20 mouse cellular contexts compared by ENCODE assay signal in genomic region chr5:76953794-76954193, GRCm38 (mm10). TPM values are rescaled to one million over a fixed set of nuclear protein-coding genes. Genes with fewer than 3 reads are reported as not detected.
DNase-seq lines count a peak whose midpoint lies in the region; ATAC-seq and TF ChIP-seq lines count a peak whose summit lies in the region.
"Had no signal": no experiment of that assay in that cellular context is flagged by ENCODE, and none has a peak within 500 bp of the region (broad histone marks: within the 10 kb centered on the region; RNA-seq: fewer than 3 reads in every experiment).

No protein-coding gene starts in this region.

- H3K9ac ChIP-seq in limb, embryonic 12.5 days (replicated peaks) = no peak overlapping the region
- no peak overlapping the region for H3K9ac ChIP-seq in liver, embryonic 16.5 days (ENCODE audit: low read depth, low read length)

- intact Hi-C loops in gastrocnemius, adult 2 months (cut with DNase I) = no loop called here
- intact Hi-C loops in gastrocnemius, postnatal 36 days (cut with DNase I) = loop anchor here (5.0 kb wide), 1 partner anchor 46 kb away; the partner anchor contains the start of gene Aasdh

- peak; percentile 15 for DNase-seq in gastrocnemius, adult 2 months
- no peak for DNase-seq in gastrocnemius, postnatal 36 days
- DNase-seq in limb, embryonic 10.5 days (ENCODE audit: low spot score) = no peak
- DNase-seq in embryonic facial prominence, embryonic 10.5 days (ENCODE audit: low spot score) = no peak
- no peak for DNase-seq in adrenal gland, postnatal 36 days
- DNase-seq in left cerebral cortex, adult 11 months (ENCODE audit: low spot score) = no peak
- DNase-seq: cerebellum, adult 11 months; cerebellum, postnatal 25 days; gastrocnemius, postnatal 14 days; heart, postnatal 4 days; kidney, postnatal 10 days; right cerebral cortex, adult 18-20 months; thymus, adult 18-20 months had no signal

- peak overlapping the region; percentile 99 for H3K27ac ChIP-seq in gastrocnemius, adult 2 months
- H3K27ac ChIP-seq in limb, embryonic 12.5 days = no peak overlapping the region
- no peak overlapping the region for H3K27ac ChIP-seq in limb, embryonic 10.5 days
- no peak overlapping the region for H3K27ac ChIP-seq in embryonic facial prominence, embryonic 10.5 days (replicated peaks)
- H3K27ac ChIP-seq in liver, embryonic 16.5 days (ENCODE audit: low read length) = no peak overlapping the region
- H3K27ac ChIP-seq: layer of hippocampus, adult 2 months had no signal

- H3K27me3 ChIP-seq in limb, embryonic 12.5 days = no peaks in the 10 kb centered on the region
- H3K27me3 ChIP-seq in limb, embryonic 10.5 days (ENCODE audit: low read depth, poor library complexity, severe bottlenecking) = no peaks in the 10 kb centered on the region
- H3K27me3 ChIP-seq in embryonic facial prominence, embryonic 10.5 days (replicated peaks; ENCODE audit: low read depth, poor library complexity, severe bottlenecking) = no peaks in the 10 kb centered on the region
- no peaks in the 10 kb centered on the region for H3K27me3 ChIP-seq in liver, embryonic 16.5 days (ENCODE audit: control insufficient read depth, insufficient read depth, low read depth, low read length)

- peak overlapping the region; percentile 91 for H3K4me3 ChIP-seq in gastrocnemius, adult 2 months
- H3K4me3 ChIP-seq in limb, embryonic 12.5 days (replicated peaks) = no peak overlapping the region
- no peak overlapping the region for H3K4me3 ChIP-seq in limb, embryonic 10.5 days
- peak overlapping the region; percentile 82; the same call in 1 of the 2 replicates for H3K4me3 ChIP-seq in embryonic facial prominence, embryonic 10.5 days
- no peak overlapping the region for H3K4me3 ChIP-seq in liver, embryonic 16.5 days (ENCODE audit: low read depth, low read length)
- H3K4me3 ChIP-seq: layer of hippocampus, adult 2 months had no signal

- no peak for ATAC-seq in limb, embryonic 12.5 days (ENCODE audit: insufficient number of reproducible peaks, insufficient read depth, low FRiP score, low TSS enrichment, low read depth)
- ATAC-seq in liver, embryonic 16.5 days (ENCODE audit: low read depth) = no peak

- peaks cover 34% of the 10 kb centered on the region for H3K4me1 ChIP-seq in limb, embryonic 12.5 days (replicated peaks)
- peaks cover 31% of the 10 kb centered on the region for H3K4me1 ChIP-seq in limb, embryonic 10.5 days
- peaks cover 36% of the 10 kb centered on the region for H3K4me1 ChIP-seq in embryonic facial prominence, embryonic 10.5 days
- H3K4me1 ChIP-seq in liver, embryonic 16.5 days (ENCODE audit: control insufficient read depth, low read depth, low read length) = peaks cover 22% of the 10 kb centered on the region

- no peak for TF ChIP-seq CTCF in gastrocnemius, adult 2 months (IDR thresholded peaks at IDR 0.05)

- H3K36me3 ChIP-seq in limb, embryonic 12.5 days = peaks cover 53% of the 10 kb centered on the region
- H3K36me3 ChIP-seq in limb, embryonic 10.5 days = peaks cover 62% of the 10 kb centered on the region
- H3K36me3 ChIP-seq in embryonic facial prominence, embryonic 10.5 days (replicated peaks) = peaks cover 62% of the 10 kb centered on the region
- H3K36me3 ChIP-seq in liver, embryonic 16.5 days (ENCODE audit: control insufficient read depth, insufficient read depth) = peaks cover 18% of the 10 kb centered on the region

- H3K4me2 ChIP-seq in limb, embryonic 12.5 days = peak overlapping the region; percentile 79; the same call in 1 of the 2 replicates
- 0 out of 2 replicates have a peak overlapping the region, but pooled peaks have one; percentile 31 for H3K4me2 ChIP-seq in liver, embryonic 16.5 days (ENCODE audit: low read depth, low read length)

- WGBS in limb, embryonic 12.5 days = 78% methylated on average over 3 of the region's 3 CpGs
- 91% methylated on average over 3 of the region's 3 CpGs for WGBS in limb, embryonic 10.5 days
- WGBS in embryonic facial prominence, embryonic 10.5 days = 82% methylated on average over 3 of the region's 3 CpGs
- WGBS in liver, embryonic 16.5 days (ENCODE audit: insufficient replicate concordance) = 65% methylated on average over 3 of the region's 3 CpGs

- H3K9me3 ChIP-seq in limb, embryonic 12.5 days = no peaks in the 10 kb centered on the region
- no peaks in the 10 kb centered on the region for H3K9me3 ChIP-seq in limb, embryonic 10.5 days (replicated peaks)
- no peaks in the 10 kb centered on the region for H3K9me3 ChIP-seq in embryonic facial prominence, embryonic 10.5 days
- no peaks in the 10 kb centered on the region for H3K9me3 ChIP-seq in liver, embryonic 16.5 days (replicated peaks; ENCODE audit: control insufficient read depth, low read length)

RNA-seq across cellular contexts. Expression of gene Ppat, which starts 2.4 kb away (rescaled TPM):
- total RNA-seq in gastrocnemius, adult 2 months (2021) = 10 to 100 TPM; 21.2 to 21.8 TPM
- 10 to 100 TPM; 18.6 to 21.8 TPM for total RNA-seq in gastrocnemius, postnatal 36 days (2021)
- 34.6 and 36.0 TPM in 2 replicates for polyA plus RNA-seq in limb, embryonic 12.5 days (2016; fragmentation: Nextera tagmentation; extraction: Ambion mirVana)
- 51.2 and 62.1 TPM in 2 replicates for polyA plus RNA-seq in limb, embryonic 10.5 days (2016; fragmentation: Nextera tagmentation; extraction: Ambion mirVana)
- 53.0 and 56.5 TPM in 2 replicates for polyA plus RNA-seq in embryonic facial prominence, embryonic 10.5 days (2016; fragmentation: Nextera tagmentation; extraction: Ambion mirVana)
- polyA plus RNA-seq in liver, embryonic 16.5 days (2015; fragmentation: Nextera tagmentation; extraction: Ambion mirVana) = 18.0 and 20.1 TPM in 2 replicates
- total RNA-seq in adrenal gland, postnatal 36 days (2021) = 10 to 100 TPM; 17.9 to 24.7 TPM

RNA-seq across cellular contexts. Expression of gene Paics, which starts 2.7 kb away (rescaled TPM):
- total RNA-seq in gastrocnemius, adult 2 months (2021) = 100 to 1,000 TPM; 129 to 139 TPM
- total RNA-seq in gastrocnemius, postnatal 36 days (2021) = 100 to 1,000 TPM; 123 TPM
- 392 and 396 TPM in 2 replicates for polyA plus RNA-seq in limb, embryonic 12.5 days (2016; fragmentation: Nextera tagmentation; extraction: Ambion mirVana)
- 508 and 515 TPM in 2 replicates for polyA plus RNA-seq in limb, embryonic 10.5 days (2016; fragmentation: Nextera tagmentation; extraction: Ambion mirVana)
- 469 and 495 TPM in 2 replicates for polyA plus RNA-seq in embryonic facial prominence, embryonic 10.5 days (2016; fragmentation: Nextera tagmentation; extraction: Ambion mirVana)
- 139 and 155 TPM in 2 replicates for polyA plus RNA-seq in liver, embryonic 16.5 days (2015; fragmentation: Nextera tagmentation; extraction: Ambion mirVana)
- 100 to 1,000 TPM; 174 to 239 TPM for total RNA-seq in adrenal gland, postnatal 36 days (2021)

RNA-seq across cellular contexts. Expression of gene Srp72, which starts 20.7 kb away (rescaled TPM):
- total RNA-seq in gastrocnemius, adult 2 months (2021) = 10 to 100 TPM; 46.6 to 55.9 TPM
- 10 to 100 TPM; 51.1 to 60.5 TPM for total RNA-seq in gastrocnemius, postnatal 36 days (2021)
- polyA plus RNA-seq in limb, embryonic 12.5 days (2016; fragmentation: Nextera tagmentation; extraction: Ambion mirVana) = 88.1 and 88.5 TPM in 2 replicates
- polyA plus RNA-seq in limb, embryonic 10.5 days (2016; fragmentation: Nextera tagmentation; extraction: Ambion mirVana) = 78.9 and 90.8 TPM in 2 replicates
- polyA plus RNA-seq in embryonic facial prominence, embryonic 10.5 days (2016; fragmentation: Nextera tagmentation; extraction: Ambion mirVana) = 79.4 and 81.3 TPM in 2 replicates
- 43.9 and 44.3 TPM in 2 replicates for polyA plus RNA-seq in liver, embryonic 16.5 days (2015; fragmentation: Nextera tagmentation; extraction: Ambion mirVana)
- total RNA-seq in adrenal gland, postnatal 36 days (2021) = 100 to 1,000 TPM; 151 to 162 TPM

RNA-seq across cellular contexts. Expression of gene Aasdh, which starts 48.5 kb away (rescaled TPM):
- total RNA-seq in gastrocnemius, adult 2 months (2021) = 10 to 100 TPM in 1 of 2 experiments, 1 to 10 TPM in 1; 9.6 to 12.9 TPM
- total RNA-seq in gastrocnemius, postnatal 36 days (2021) = 10 to 100 TPM; 10.2 TPM
- 21.1 and 21.9 TPM in 2 replicates for polyA plus RNA-seq in limb, embryonic 12.5 days (2016; fragmentation: Nextera tagmentation; extraction: Ambion mirVana)
- 18.8 and 23.5 TPM in 2 replicates for polyA plus RNA-seq in limb, embryonic 10.5 days (2016; fragmentation: Nextera tagmentation; extraction: Ambion mirVana)
- polyA plus RNA-seq in embryonic facial prominence, embryonic 10.5 days (2016; fragmentation: Nextera tagmentation; extraction: Ambion mirVana) = 23.2 and 26.2 TPM in 2 replicates
- 5.8 and 6.1 TPM in 2 replicates for polyA plus RNA-seq in liver, embryonic 16.5 days (2015; fragmentation: Nextera tagmentation; extraction: Ambion mirVana)
- total RNA-seq in adrenal gland, postnatal 36 days (2021) = 10 to 100 TPM; 14.7 to 16.6 TPM

RNA-seq across cellular contexts. Expression of gene Arl9, which starts 50.1 kb away (rescaled TPM):
- total RNA-seq in gastrocnemius, adult 2 months (2021) = not detected
- total RNA-seq in gastrocnemius, postnatal 36 days (2021) = not detected
- not detected in 2 replicates for polyA plus RNA-seq in limb, embryonic 12.5 days (2016; fragmentation: Nextera tagmentation; extraction: Ambion mirVana)
- polyA plus RNA-seq in limb, embryonic 10.5 days (2016; fragmentation: Nextera tagmentation; extraction: Ambion mirVana) = not detected in 2 replicates
- polyA plus RNA-seq in embryonic facial prominence, embryonic 10.5 days (2016; fragmentation: Nextera tagmentation; extraction: Ambion mirVana) = 0.31 TPM in 1 of 2 replicates, not detected in the other
- 0.18 and 0.19 TPM in 2 replicates for polyA plus RNA-seq in liver, embryonic 16.5 days (2015; fragmentation: Nextera tagmentation; extraction: Ambion mirVana)
- not detected for total RNA-seq in adrenal gland, postnatal 36 days (2021)
- total RNA-seq: gastrocnemius, postnatal 14 days; heart, postnatal 4 days; left cerebral cortex, adult 18-20 months; megakaryocyte-erythroid progenitor cell, adult 5-6 weeks had no signal
- polyA plus RNA-seq: frontal cortex, adult 2 months; neural tube, embryonic 11.5 days had no signal

Comparison
In these comparisons a context has a peak if more than half of its experiments do, and no peak if none do; other contexts are left out.
1. H3K4me3 ChIP-seq: peak in gastrocnemius, adult 2 months (single experiment) and embryonic facial prominence, embryonic 10.5 days (single experiment); none in limb, embryonic 12.5 days (single experiment), limb, embryonic 10.5 days (single experiment) and liver, embryonic 16.5 days (single experiment).